Mouse (Mus musculus): ENCODE measurements around the gene Malsu1. TPM values are rescaled to one million over a fixed set of nuclear protein-coding genes. Genes with fewer than 3 reads are reported as not detected.

The Malsu1 gene
- total RNA-seq, 2 experiments from 2014 or later, result 56.4 to 61.1 TPM

GRCm38 (mm10) chr6:49131855-49132254 is 58.3 kb downstream of the Malsu1 start:
- no peak for DNase-seq (ENCODE audit: low spot score in 2 of 2)

- no peak for DNase-seq (ENCODE audit: low spot score in 2 of 2)
Observed at GRCm38 (mm10) chr6:49132352-49133090, 58.9 kb downstream of the Malsu1 start.

Other genes with a start within 250 kb of the Malsu1 start
- gene Tmem176a, start 232.9 kb upstream of the Malsu1 start, total RNA-seq (2021), result 100 to 1,000 TPM; 194 to 220 TPM
- gene Tmem176b, start 232.3 kb upstream of the Malsu1 start, total RNA-seq (2021), result 100 to 1,000 TPM; 443 to 458 TPM
- gene Aoc1, start 200.9 kb upstream of the Malsu1 start, total RNA-seq (2021), result under 1 TPM; 0.14 to 0.76 TPM
- not detected for gene 1600015I10Rik, start 143.9 kb upstream of the Malsu1 start, total RNA-seq (2021)
- gene Doxl2, start 98.8 kb upstream of the Malsu1 start, total RNA-seq (2021), result not detected
- gene Svs1, start 86.9 kb upstream of the Malsu1 start, total RNA-seq (2021), result under 1 TPM in 1 of 2 experiments, not detected in 1; 0.11 TPM
- 1 to 10 TPM in 1 of 2 experiments, under 1 TPM in 1; 0.92 to 1.1 TPM for gene Gpnmb, start 37.2 kb upstream of the Malsu1 start, total RNA-seq (2021)
- gene Igf2bp3, start 141.2 kb downstream of the Malsu1 start, total RNA-seq (2021), result 10 to 100 TPM; 16.9 to 17.5 TPM
- 10 to 100 TPM; 58.7 to 63.1 TPM for gene Tra2a, start 190.2 kb downstream of the Malsu1 start, total RNA-seq (2021)
- gene Ccdc126, start 245.5 kb downstream of the Malsu1 start, total RNA-seq (2021), result 10 to 100 TPM in 1 of 2 experiments, 1 to 10 TPM in 1; 9.2 to 10.2 TPM